Mouse (Mus musculus) embryonic facial prominence, embryonic 11.5 days (tissue): Measurements from ENCODE around the gene Col13a1. TPM values are rescaled to one million over a fixed set of nuclear protein-coding genes. Genes with fewer than 3 reads are reported as not detected.
A peak's percentile ranks its signal among the peaks of the same experiment; 100 is the strongest.

ENCODE experiments used
- ATAC-seq: fragments of 200-750 bp; cut with Nextera tagmentation; replicated peaks from 2 replicates; pipeline ENCODE4 v1.8.0; 2017; ENCODE audit warnings: low read depth; ENCODE audit not compliant: insufficient number of reproducible peaks, low FRiP score, low TSS enrichment
- DNase-seq: peaks from one replicate; pipeline ENCODE4 v3.0.0-alpha.2; 2015; ENCODE audit warnings: low spot score
- H3K27ac ChIP-seq: fragments of 300-500 bp; sonication (generic); replicated peaks from 2 replicates; pipeline ENCODE4 v1.5.1; 2014; ENCODE audit warnings: mild to moderate bottlenecking, low read depth, low read length, control low read depth
- H3K27me3 ChIP-seq: fragments of 300-500 bp; sonication (generic); 2 replicates; pipeline ENCODE4 v1.6.1; 2014; ENCODE audit warnings: mild to moderate bottlenecking, low read length, moderate library complexity, mixed read lengths; ENCODE audit not compliant: control insufficient read depth, insufficient read depth
- H3K36me3 ChIP-seq: fragments of 300-500 bp; sonication (generic); replicated peaks from 2 replicates; pipeline ENCODE4 v1.6.1; 2014; ENCODE audit warnings: low read depth, mild to moderate bottlenecking, low read length, moderate library complexity, mixed read lengths; ENCODE audit not compliant: control insufficient read depth, insufficient read depth
- H3K4me1 ChIP-seq: fragments of 300-500 bp; sonication (generic); 2 replicates; pipeline ENCODE4 v1.6.1; 2014; ENCODE audit warnings: low read length, mixed read lengths; ENCODE audit not compliant: control insufficient read depth, insufficient read depth
- H3K4me2 ChIP-seq: fragments of 300-500 bp; sonication (generic); 2 replicates; pipeline ENCODE4 v1.6.1; 2014; ENCODE audit warnings: low read depth, mild to moderate bottlenecking, control low read depth, low read length, moderate library complexity
- H3K4me3 ChIP-seq: fragments of 300-500 bp; sonication (generic); 2 replicates; pipeline ENCODE4 v1.5.1; 2014; ENCODE audit warnings: low read depth, low read length, control low read depth
- H3K9ac ChIP-seq: fragments of 300-500 bp; sonication (generic); replicated peaks from 2 replicates; pipeline ENCODE4 v1.6.1; 2014; ENCODE audit warnings: mild to moderate bottlenecking, control low read depth, low read length
- H3K9me3 ChIP-seq: fragments of 300-500 bp; sonication (generic); replicated peaks from 2 replicates; pipeline ENCODE4 v1.6.1; 2016; ENCODE audit warnings: mild to moderate bottlenecking, low read length, inconsistent platforms, mixed read lengths; ENCODE audit not compliant: control insufficient read depth
- WGBS: fragments of 180-500 bp; shearing (Covaris S2); extraction: QIAGEN DNeasy Blood & Tissue Kit; methylation state at CpG from one replicate; pipeline ENCODE4 v1.1.7; 2014; 5-methylcytosine and 5-hydroxymethylcytosine counted together
- polyA plus RNA-seq: library from polyadenylated mRNA; unstranded; fragments of >200 nt; fragmentation: Nextera tagmentation; extraction: Ambion mirVana; gene quantifications from 2 replicates; pipeline ENCODE4 v1.2.1, GENCODE M21; 2014

Col13a1 gene
- polyA plus RNA-seq, 1 experiment from 2014 or later: 4.6 TPM

DNA sequence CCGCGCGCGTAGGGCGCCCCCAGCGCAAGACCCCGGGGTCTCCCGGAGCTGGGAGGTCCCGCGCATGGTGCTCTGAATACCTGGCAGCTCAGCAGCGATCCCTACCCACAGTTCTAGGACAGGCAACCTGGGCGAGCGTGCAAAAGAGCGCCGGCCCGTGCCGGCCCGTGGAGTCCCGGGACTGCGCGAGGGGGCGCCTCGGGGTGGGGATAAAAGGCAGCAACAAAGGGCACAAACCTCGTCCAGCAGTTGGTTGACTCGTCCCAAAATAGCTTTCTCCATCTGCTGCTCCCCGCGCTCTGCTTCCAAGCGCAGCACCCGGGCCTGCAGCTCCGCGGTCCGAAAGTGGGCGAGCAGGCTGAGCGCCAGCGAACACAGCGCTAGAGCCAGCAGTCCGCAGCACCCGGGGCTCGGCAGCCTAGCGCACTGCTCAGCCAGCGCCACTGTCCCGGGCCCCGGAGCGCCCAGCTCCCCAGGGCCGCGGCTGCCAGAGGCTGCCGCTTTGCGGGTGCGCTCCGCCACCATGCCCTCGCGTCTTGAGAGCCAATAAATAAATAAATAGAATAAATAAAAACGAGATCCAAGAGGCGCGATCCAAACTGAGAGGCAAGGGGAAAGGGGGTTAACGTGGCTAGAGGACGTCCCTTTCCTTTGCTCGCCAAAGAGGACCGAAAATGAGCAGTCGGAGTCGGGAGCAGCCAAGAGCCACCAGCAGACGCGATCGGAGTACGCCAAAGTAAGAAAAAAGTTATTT lies 619 bp downstream of the Col13a1 start:
- H3K4me1 ChIP-seq: peaks cover 4% of the 10 kb centered on the region
- H3K36me3 ChIP-seq: no peaks in the 10 kb centered on the region
- DNase-seq (peak; percentile 72), ATAC-seq (0 out of 2 replicates have a peak, but pooled peaks have one; percentile 32)
- peak overlapping the region; percentile 57 for H3K9ac ChIP-seq
- peak overlapping the region; percentile 37 for H3K4me3 ChIP-seq
- peak overlapping the region; percentile 80 for H3K4me2 ChIP-seq
- no peaks in the 10 kb centered on the region; the same call in 1 of the 2 replicates for H3K9me3 ChIP-seq
- H3K27me3 ChIP-seq: peaks cover 18% of the 10 kb centered on the region
- no peak overlapping the region for H3K27ac ChIP-seq
- under 1% methylated on average over 65 of the region's 65 CpGs for WGBS

DNA sequence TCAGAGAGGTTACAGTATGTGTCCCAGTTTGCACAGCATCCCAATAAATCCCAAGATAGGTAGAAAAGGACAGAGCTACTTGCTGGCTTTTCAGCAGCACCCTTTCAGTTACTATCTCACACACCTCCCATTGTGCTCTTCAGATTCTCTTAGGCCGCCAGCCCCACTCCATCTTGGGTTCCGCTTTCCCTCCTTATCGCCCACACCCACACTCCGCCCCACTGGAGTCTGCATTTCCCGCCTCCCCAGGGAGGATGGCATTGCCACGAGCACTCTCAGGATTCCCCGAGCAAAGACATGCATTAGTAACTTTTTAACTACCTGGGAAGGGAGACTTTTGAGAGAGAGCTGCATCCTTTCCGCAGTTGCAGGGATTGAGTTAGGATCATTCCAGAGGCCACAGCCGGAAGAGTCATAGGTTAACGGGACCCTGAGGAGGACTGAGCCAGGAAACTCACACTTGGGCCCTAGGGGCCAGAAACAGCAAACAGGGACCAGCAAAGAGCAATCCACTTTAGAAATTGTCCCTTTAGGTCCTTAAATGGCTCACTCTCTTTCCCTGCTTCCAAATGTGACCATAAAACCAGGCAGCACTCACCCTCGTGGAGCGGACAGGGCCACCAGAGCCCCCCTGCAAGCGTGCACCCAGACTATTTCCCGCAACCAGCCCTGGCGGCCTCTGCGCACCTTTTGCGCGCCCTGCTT lies 1.4 kb downstream of the Col13a1 start:
- peaks cover 4% of the 10 kb centered on the region for H3K4me1 ChIP-seq

DNA sequence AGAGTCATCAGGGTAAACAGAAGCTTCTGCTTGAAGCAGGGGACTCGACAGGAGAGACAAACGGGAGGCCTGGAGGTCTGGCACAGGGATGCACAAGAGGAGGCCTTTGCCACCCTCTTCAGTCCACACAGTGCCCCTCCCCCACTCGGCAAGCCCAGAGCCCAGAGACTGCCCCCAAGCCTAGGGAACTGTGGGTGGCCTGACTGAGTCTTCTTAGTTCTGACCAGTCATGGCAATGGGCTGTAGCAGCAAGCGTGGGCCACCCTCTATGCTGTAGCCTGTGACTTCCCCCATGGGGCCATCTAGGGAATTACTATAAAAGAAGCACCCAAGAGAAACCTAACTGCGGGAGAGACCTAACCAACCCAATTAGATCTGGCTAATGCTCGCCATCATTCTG lies 1.9 kb downstream of the Col13a1 start:
- Histone ChIP-seq H3K9ac (no peak overlapping the region), H3K4me2 (peak overlapping the region; percentile 80; the same call in 1 of the 2 replicates), H3K27ac (no peak overlapping the region), H3K4me3 (peak overlapping the region; percentile 37), H3K27me3 (peaks cover 18% of the 10 kb centered on the region), H3K36me3 (no peaks in the 10 kb centered on the region), H3K9me3 (no peaks in the 10 kb centered on the region; the same call in 1 of the 2 replicates), H3K4me1 (peaks cover 4% of the 10 kb centered on the region)
- WGBS: 8% methylated on average over 6 of the region's 6 CpGs
- DNase-seq: peak; percentile 40
- peak; percentile 25; the same call in 1 of the 2 replicates for ATAC-seq

More for the DNA sequence above, 1.4 kb downstream of the Col13a1 start:
- Histone ChIP-seq H3K9me3 (no peaks in the 10 kb centered on the region; the same call in 1 of the 2 replicates), H3K4me3 (peak overlapping the region; percentile 37), H3K4me2 (peak overlapping the region; percentile 80), H3K36me3 (no peaks in the 10 kb centered on the region), H3K27me3 (peaks cover 18% of the 10 kb centered on the region), H3K27ac (no peak overlapping the region), H3K9ac (peak overlapping the region; percentile 57)
- no peak for ATAC-seq
- DNase-seq: no peak
- WGBS: 7% methylated on average over 18 of the region's 18 CpGs

DNA sequence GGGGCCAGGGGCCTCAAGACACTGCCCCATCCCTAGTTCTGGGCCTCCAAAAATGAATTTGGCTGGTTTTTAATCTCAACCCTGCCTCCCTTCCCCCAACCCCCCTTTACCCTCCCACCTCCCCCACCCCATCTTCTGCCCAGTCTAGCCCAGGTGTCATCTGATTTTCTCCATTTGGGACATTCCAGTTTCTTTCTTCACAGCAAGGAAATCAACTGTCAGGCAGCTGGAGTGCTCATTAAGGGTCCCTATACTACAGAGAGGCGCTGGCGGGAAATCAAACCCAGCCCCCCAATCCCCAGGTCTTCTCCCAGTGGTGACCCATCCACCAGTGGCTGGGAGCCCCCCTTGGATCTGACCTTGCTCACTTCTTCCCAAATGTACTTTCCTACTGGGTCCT lies 4.3 kb downstream of the Col13a1 start:
- Histone ChIP-seq H3K9ac (no peak overlapping the region), H3K4me1 (peaks cover 4% of the 10 kb centered on the region), H3K27me3 (peaks cover 17% of the 10 kb centered on the region), H3K4me3 (no peak overlapping the region), H3K36me3 (no peaks in the 10 kb centered on the region), H3K4me2 (no peak overlapping the region), H3K9me3 (no peaks in the 10 kb centered on the region), H3K27ac (no peak overlapping the region)
- 60% methylated on average over 2 of the region's 2 CpGs for WGBS
- DNase-seq: no peak
- ATAC-seq: no peak

DNA sequence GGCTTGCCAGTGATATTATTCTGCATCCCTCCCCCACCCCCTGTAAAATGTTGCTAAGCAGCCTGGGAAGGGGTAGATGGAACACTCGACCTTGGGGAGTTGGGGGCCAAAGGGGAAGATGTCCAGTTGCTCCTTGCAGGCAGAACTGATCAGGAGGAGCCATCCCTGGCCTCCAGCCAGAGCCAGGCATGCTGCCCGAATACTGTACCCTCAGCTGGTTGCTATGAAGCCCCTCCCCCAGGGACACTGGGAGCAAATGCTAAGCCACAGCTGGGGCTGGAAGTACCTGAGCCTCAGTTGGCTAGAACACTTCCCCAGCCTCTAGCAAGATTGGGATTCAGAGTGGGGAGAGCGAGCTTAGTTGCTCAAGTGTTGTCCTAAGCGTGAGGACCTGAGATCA lies 6.9 kb downstream of the Col13a1 start:
- Histone ChIP-seq H3K36me3 (no peaks in the 10 kb centered on the region), H3K9me3 (no peaks in the 10 kb centered on the region), H3K4me2 (no peak overlapping the region), H3K27ac (no peak overlapping the region), H3K4me3 (no peak overlapping the region), H3K9ac (no peak overlapping the region), H3K27me3 (peaks cover 4% of the 10 kb centered on the region), H3K4me1 (no peaks in the 10 kb centered on the region)
- no peak for ATAC-seq
- no peak for DNase-seq
- WGBS: 23% methylated on average over 4 of the region's 4 CpGs

DNA sequence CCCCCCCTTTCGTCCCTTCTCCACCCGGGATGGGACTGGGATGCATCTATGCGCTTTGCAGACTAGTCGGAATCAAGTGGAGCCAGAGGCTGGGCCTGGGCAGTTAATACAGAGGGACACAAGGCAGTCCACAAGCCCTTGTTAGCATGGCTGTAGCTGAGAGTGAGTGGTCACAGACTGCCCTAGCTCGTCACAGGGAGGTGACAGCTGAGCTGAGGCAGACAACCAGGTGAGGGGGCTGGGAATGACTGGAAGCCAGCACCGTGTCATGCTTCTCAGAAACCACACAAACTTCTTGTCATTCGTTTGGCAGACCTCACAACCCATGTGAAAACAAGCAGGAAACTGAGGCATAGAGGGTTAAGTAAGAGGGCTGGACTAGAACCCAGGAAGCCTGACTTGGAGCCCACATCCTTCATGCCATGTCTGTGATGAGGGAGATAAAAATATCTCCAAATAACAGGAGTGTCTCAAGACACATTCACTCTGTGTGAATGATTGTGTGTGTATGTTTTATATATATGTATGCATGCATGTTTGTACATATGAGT lies 10.8 kb downstream of the Col13a1 start:
- ATAC-seq (no peak), DNase-seq (no peak)
- Histone ChIP-seq H3K4me2 (no peak overlapping the region), H3K36me3 (no peaks in the 10 kb centered on the region), H3K27me3 (no peaks in the 10 kb centered on the region), H3K4me1 (no peaks in the 10 kb centered on the region), H3K9me3 (no peaks in the 10 kb centered on the region), H3K27ac (no peak overlapping the region), H3K9ac (no peak overlapping the region), H3K4me3 (no peak overlapping the region)
- WGBS: 76% methylated on average over 7 of the region's 7 CpGs

DNA sequence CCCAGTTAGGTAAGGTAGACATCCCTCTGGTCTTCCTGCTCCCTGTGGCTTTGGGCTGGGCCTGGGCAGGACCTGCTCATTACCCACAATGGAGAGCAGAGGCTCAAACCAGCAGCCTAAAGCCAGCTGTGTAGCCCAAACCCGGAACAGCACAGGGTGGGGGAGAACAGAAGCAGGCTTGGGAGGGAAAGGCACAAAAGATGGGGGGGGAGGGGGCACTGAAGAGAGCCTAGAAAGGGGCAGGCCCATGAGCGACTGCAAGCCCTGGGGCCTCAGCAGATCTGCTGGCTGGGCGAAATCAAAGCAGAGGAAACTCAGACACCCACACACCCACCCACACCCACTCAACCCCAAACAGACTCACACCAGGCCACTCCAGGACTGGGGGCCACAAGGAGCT lies 11.7 kb downstream of the Col13a1 start:
- no peak overlapping the region for H3K4me2 ChIP-seq
- ATAC-seq (no peak), DNase-seq (no peak)
- 70% methylated on average over 3 of the region's 3 CpGs for WGBS
- H3K4me1 ChIP-seq: no peaks in the 10 kb centered on the region
- no peaks in the 10 kb centered on the region for H3K27me3 ChIP-seq
- H3K9me3 ChIP-seq: no peaks in the 10 kb centered on the region
- no peak overlapping the region for H3K4me3 ChIP-seq
- H3K36me3 ChIP-seq: no peaks in the 10 kb centered on the region
- H3K27ac ChIP-seq: no peak overlapping the region
- no peak overlapping the region for H3K9ac ChIP-seq
